Mouse (Mus musculus) liver, embryonic 14.5 days (tissue): Measurements from ENCODE around the gene Usp47. TPM values are rescaled to one million over a fixed set of nuclear protein-coding genes. Genes with fewer than 3 reads are reported as not detected.

Experiments
- ATAC-seq: fragments of 200-750 bp; cut with Nextera tagmentation; 2 replicates; pipeline ENCODE4 v1.8.0; 2017; ENCODE audit warnings: moderate number of reproducible peaks, mild to moderate bottlenecking, moderate library complexity; ENCODE audit not compliant: insufficient read depth
- DNase-seq, 3 experiments: peaks; one replicate each; pipeline ENCODE4 v3.0.0-alpha.2; 2012 to 2013; ENCODE audit warnings: low read depth in 3 of 3, low spot score in 3 of 3
- H3K27ac ChIP-seq: fragments of 300-500 bp; sonication (generic); 2 replicates; pipeline ENCODE4 v1.5.1; 2014; ENCODE audit warnings: moderate library complexity, mild to moderate bottlenecking, control low read depth, inconsistent platforms
- H3K27me3 ChIP-seq: fragments of 300-500 bp; sonication (generic); 2 replicates; pipeline ENCODE4 v1.6.1; 2014; ENCODE audit warnings: mild to moderate bottlenecking, low read length, moderate library complexity; ENCODE audit not compliant: control insufficient read depth, insufficient read depth
- H3K36me3 ChIP-seq: fragments of 300-500 bp; sonication (generic); replicated peaks from 2 replicates; pipeline ENCODE4 v1.6.1; 2014; ENCODE audit warnings: low read depth; ENCODE audit not compliant: control insufficient read depth, insufficient read depth
- H3K4me1 ChIP-seq, 2 experiments: fragments of 200-500 bp in 1 of 2; fragments of 300-500 bp in 1 of 2; sonication (generic) in 1 of 2; replicated peaks; 2 replicates each; pipeline ENCODE4 v1.6.1; 2012 to 2014; ENCODE audit warnings: antibody characterized with exemption in 1 of 2, inconsistent platforms in 1 of 2, low read length in 1 of 2; ENCODE audit not compliant: control insufficient read depth in 2 of 2, insufficient read depth in 2 of 2
- H3K4me2 ChIP-seq: fragments of 300-500 bp; sonication (generic); 2 replicates; pipeline ENCODE4 v1.6.1; 2014; ENCODE audit warnings: low read depth, mild to moderate bottlenecking, control low read depth, moderate library complexity
- H3K4me3 ChIP-seq, 2 experiments: fragments of 200-500 bp in 1 of 2; fragments of 300-500 bp in 1 of 2; sonication (generic) in 1 of 2; 2 replicates each; pipeline ENCODE4 v1.5.1; 2012 to 2014; ENCODE audit warnings: low read depth in 2 of 2, low read length in 2 of 2, mild to moderate bottlenecking in 2 of 2, control low read depth in 1 of 2, inconsistent platforms in 1 of 2, moderate library complexity in 1 of 2; ENCODE audit not compliant: insufficient read depth in 1 of 2
- H3K9ac ChIP-seq: fragments of 300-500 bp; sonication (generic); replicated peaks from 2 replicates; pipeline ENCODE4 v1.6.1; 2014; ENCODE audit warnings: mild to moderate bottlenecking, control low read depth, moderate library complexity
- H3K9me3 ChIP-seq: fragments of 300-500 bp; sonication (generic); 2 replicates; pipeline ENCODE4 v1.6.1; 2016; ENCODE audit warnings: low read length, mixed read lengths; ENCODE audit not compliant: control insufficient read depth
- CTCF ChIP-seq: IDR thresholded peaks from 2 replicates; pipeline ENCODE4 v1.5.1; 2016; ENCODE audit warnings: antibody characterized with exemption, low read depth, control low read depth
- EP300 ChIP-seq: IDR thresholded peaks from 2 replicates; pipeline ENCODE4 v1.6.1; 2016; ENCODE audit warnings: antibody characterized with exemption, low read depth
- WGBS: fragments of 180-500 bp; shearing (Covaris S2); extraction: QIAGEN DNeasy Blood & Tissue Kit; methylation state at CpG from one replicate; pipeline ENCODE4 v1.1.7; 2014; ENCODE audit not compliant: insufficient replicate concordance; 5-methylcytosine and 5-hydroxymethylcytosine counted together
- polyA plus RNA-seq, 2 experiments: library from polyadenylated mRNA; depleted of rRNA in 1 of 2; stranded (reverse) in 1 of 2; unstranded in 1 of 2; fragments of >200 nt; fragmentation: Nextera tagmentation in 1 of 2; extraction: Ambion mirVana in 1 of 2; gene quantifications; 2 replicates each; pipeline versions ENCODE4 v1.2.1 to v1.2.3; 2012 to 2014

The Usp47 gene
- polyA plus RNA-seq, 2 experiments, result 11.4 to 20.3 TPM

- Histone ChIP-seq H3K4me2 (no peak overlapping the region), H3K9me3 (no peaks in the 10 kb centered on the region), H3K9ac (no peak overlapping the region), H3K4me1 (no peaks in the 10 kb centered on the region), H3K27ac (no peak overlapping the region), H3K27me3 (no peaks in the 10 kb centered on the region), H3K4me3 (no peak overlapping the region), H3K36me3 (no peaks in the 10 kb centered on the region)
- TF ChIP-seq CTCF, result no peak
- ATAC-seq (no peak), DNase-seq (peak in 1 of 3 experiments; percentile 0)
- 50% methylated on average over 1 of the region's 1 CpGs for WGBS
Measured at GRCm38 (mm10) chr7:112000166-112000565, 23.1 kb upstream of the Usp47 start.

GRCm38 (mm10) chr7:112010511-112010910 is 12.8 kb upstream of the Usp47 start:
- H3K27me3 ChIP-seq, result no peaks in the 10 kb centered on the region
- ATAC-seq (no peak), DNase-seq (no peak)
- no peak overlapping the region for H3K27ac ChIP-seq
- H3K36me3 ChIP-seq, result no peaks in the 10 kb centered on the region
- WGBS, result 54% methylated on average over 2 of the region's 2 CpGs
- H3K9ac ChIP-seq, result no peak overlapping the region
- no peaks in the 10 kb centered on the region for H3K9me3 ChIP-seq
- H3K4me2 ChIP-seq, result no peak overlapping the region
- no peak overlapping the region for H3K4me3 ChIP-seq
- TF ChIP-seq CTCF (no peak), EP300 (no peak)
- H3K4me1 ChIP-seq, result no peaks in the 10 kb centered on the region

- WGBS, result 42% methylated on average over 4 of the region's 4 CpGs
Measured at GRCm38 (mm10) chr7:112010976-112011375, 12.3 kb upstream of the Usp47 start.

GRCm38 (mm10) chr7:112012102-112012501 is 11.2 kb upstream of the Usp47 start:
- WGBS, result 58% methylated on average over 5 of the region's 5 CpGs

More at GRCm38 (mm10) chr7:112010976-112011375, 12.3 kb upstream of the Usp47 start:
- TF ChIP-seq CTCF, result no peak
- TF ChIP-seq EP300, result no peak
- Histone ChIP-seq H3K9ac (no peak overlapping the region), H3K36me3 (no peaks in the 10 kb centered on the region), H3K9me3 (no peaks in the 10 kb centered on the region), H3K27ac (no peak overlapping the region), H3K4me3 (no peak overlapping the region), H3K4me2 (no peak overlapping the region), H3K27me3 (no peaks in the 10 kb centered on the region), H3K4me1 (no peaks in the 10 kb centered on the region)
- ATAC-seq (no peak), DNase-seq (no peak)

GRCm38 (mm10) chr7:112012621-112013177 is 10.6 kb upstream of the Usp47 start:
- Histone ChIP-seq H3K4me2 (no peak overlapping the region), H3K9ac (no peak overlapping the region), H3K9me3 (no peaks in the 10 kb centered on the region), H3K4me3 (no peak overlapping the region), H3K27me3 (no peaks in the 10 kb centered on the region), H3K4me1 (no peaks in the 10 kb centered on the region), H3K27ac (no peak overlapping the region), H3K36me3 (no peaks in the 10 kb centered on the region)
- 68% methylated on average over 6 of the region's 6 CpGs for WGBS
- DNase-seq, result no peak
- ATAC-seq, result no peak
- no peak for TF ChIP-seq CTCF
- TF ChIP-seq EP300, result no peak

More at GRCm38 (mm10) chr7:112012102-112012501, 11.2 kb upstream of the Usp47 start:
- Histone ChIP-seq H3K36me3 (no peaks in the 10 kb centered on the region), H3K9ac (no peak overlapping the region), H3K4me3 (no peak overlapping the region), H3K9me3 (no peaks in the 10 kb centered on the region), H3K4me2 (no peak overlapping the region), H3K27ac (no peak overlapping the region), H3K4me1 (no peaks in the 10 kb centered on the region), H3K27me3 (no peaks in the 10 kb centered on the region)
- ATAC-seq, result no peak
- TF ChIP-seq CTCF (no peak), EP300 (no peak)
- no peak for DNase-seq
